Mouse (Mus musculus) frontal cortex, postnatal 36 days (tissue): ENCODE measurements around the gene Crabp2.
A peak's percentile ranks its signal among the peaks of the same experiment; 100 is the strongest.

Experiments
- DNase-seq, 2 experiments: peaks; one replicate each; pipeline ENCODE4 v3.0.0; 2022; ENCODE audit warnings: low spot score in 2 of 2

Crabp2 gene

GRCm38 (mm10) chr3:87958476-87958875 is 10.0 kb downstream of the Crabp2 start:
- no peak for DNase-seq

GRCm38 (mm10) chr3:87958967-87959366 is 10.5 kb downstream of the Crabp2 start:
- DNase-seq: no peak

- no peak for DNase-seq
Measured at GRCm38 (mm10) chr3:87959371-87959770, 10.9 kb downstream of the Crabp2 start.

DNA sequence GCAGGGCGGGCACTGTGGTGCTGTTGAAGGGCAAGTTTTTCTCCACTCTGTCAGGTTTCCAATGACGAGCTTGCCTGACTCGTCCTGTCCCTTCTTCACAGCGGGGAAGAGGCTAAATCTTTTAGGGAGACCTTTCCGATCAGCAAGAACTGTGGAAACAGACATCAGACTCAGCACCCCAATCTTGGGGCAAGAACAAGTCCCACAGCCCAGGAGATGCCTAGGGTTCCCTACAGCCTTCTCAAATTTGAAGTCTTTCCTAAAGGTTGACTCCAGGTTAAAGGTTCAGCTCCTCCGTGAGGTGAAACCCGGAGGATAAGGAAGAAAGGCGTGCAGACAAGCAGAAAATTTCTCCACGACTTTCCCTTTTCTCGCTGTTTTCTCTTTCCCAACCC is 11.7 kb downstream of the Crabp2 start:
- DNase-seq: no peak

DNA sequence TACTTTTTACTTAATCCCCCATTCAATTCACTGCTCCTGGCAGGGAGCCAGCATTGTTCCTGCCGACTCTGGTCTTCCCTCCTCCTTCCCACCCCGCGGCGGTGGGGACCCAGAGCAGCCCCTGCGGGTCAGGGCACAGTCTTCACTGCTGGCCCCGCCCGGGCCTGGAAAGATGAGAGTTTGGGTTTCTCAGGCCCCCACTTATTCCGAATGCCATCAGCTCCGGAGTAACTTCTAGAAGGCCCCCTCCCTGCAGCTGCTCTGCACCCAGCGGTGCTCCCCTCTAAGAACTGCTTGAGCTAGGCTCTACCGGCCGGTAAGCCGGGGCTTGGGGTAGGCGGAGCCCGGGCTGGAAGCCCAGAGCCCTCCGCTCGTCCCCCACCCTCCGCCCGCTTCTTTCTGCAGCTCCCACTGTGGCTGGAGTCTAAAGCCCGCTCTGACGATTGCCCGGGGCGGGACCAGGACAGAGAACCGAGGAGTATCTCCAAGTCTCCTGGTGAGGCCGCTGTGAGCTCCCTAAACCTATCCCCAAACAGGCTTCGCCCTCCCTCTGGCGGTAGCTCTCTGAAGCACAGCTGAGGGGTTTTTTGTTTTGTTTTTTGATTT is 12.2 kb downstream of the Crabp2 start:
- DNase-seq: peak; percentile 72 to 76

DNA sequence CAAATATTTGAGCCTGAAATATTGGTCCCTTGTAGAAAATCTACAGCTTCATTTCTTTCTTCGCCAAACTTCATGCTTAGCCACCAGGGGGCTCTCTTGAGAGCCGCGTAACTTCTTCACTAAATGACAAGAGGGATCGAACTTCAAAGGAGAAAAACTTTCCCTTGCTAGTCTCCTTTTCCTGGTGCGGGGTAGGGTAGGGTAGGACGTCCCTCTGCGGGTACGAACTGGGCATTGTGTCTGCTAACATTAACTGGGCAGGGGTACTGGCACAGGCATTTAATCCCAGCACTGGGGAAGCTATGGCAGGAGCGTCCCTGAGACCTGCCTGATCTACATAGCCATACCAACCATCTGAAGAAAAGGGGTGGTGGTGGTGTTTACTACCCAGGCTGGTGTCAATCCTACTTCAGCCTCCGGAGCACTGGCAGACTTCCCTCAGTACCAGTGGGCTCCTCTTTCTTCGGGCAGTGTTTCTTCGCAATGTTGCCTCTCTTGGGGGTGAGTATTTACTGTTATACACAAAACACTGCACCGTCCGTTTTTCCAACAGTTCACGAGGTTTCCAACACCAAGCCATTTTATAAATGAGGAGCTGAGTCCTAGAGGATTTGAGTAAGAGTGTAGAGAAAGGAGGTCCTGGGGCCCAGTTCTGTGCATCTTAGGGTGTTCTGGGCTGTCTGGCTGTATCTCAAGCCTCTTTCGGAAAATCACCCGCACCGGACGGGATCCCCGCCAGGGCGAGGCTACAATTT is 21.9 kb downstream of the Crabp2 start:
- DNase-seq: no peak

DNA sequence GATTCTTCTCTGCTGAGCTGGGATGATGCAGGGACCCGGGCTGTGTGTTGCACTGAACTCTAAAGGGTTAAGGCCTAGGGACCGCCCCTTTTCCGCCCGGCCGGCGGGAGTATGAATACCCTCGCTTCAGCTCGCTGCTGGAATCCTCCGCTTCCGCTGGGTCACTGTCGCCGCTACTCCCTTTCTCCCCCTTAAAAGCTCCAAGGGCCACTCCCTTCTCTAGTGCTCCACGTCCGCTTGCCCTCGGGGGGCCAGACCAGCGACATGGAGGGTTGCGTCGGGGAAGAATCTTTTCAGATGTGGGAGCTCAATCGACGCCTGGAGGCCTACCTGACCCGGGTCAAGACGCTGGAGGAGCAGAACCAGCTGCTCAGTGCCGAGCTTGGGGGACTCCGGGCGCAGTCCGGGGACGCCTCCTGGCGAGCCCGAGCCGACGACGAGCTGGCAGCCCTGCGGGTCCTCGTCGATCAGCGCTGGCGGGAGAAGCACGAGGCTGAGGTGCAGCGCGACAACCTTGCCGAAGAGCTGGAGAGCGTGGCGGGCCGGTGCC is 22.5 kb downstream of the Crabp2 start, which contains the start of gene Nes:
Gene Nes (plus strand): TSS at position 140 of the 550 bp plus-strand sequence.
- no peak for DNase-seq

DNA sequence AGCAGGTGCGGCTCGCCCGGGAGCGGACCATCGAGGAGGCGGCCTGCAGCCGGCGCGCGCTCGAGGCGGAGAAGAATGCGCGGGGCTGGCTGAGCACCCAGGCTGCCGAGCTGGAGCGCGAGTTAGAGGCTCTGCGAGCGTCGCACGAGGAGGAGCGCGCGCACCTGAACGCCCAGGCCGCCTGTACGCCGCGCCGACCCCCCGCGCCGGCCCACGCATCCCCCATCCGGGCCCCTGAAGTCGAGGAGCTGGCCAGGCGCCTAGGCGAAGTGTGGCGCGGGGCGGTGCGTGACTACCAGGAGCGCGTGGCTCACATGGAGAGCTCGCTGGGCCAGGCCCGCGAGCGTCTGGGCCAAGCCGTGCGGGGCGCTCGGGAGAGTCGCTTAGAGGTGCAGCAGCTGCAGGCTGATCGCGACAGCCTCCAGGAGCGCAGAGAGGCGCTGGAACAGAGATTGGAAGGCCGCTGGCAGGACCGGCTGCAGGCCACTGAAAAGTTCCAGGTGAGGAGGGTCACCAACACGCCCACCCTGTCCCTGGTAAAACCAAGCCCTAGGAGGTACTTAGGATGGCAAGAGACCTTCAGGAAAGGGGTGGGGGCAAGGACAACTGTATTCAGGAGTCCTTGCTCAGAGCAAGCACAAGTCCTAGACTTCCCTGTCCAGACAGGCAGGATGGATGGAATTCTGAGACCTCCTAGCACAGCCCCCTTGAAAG is 23.2 kb downstream of the Crabp2 start:
- no peak for DNase-seq

- DNase-seq: no peak
Measured at GRCm38 (mm10) chr3:87972203-87972664, 23.8 kb downstream of the Crabp2 start.

DNA sequence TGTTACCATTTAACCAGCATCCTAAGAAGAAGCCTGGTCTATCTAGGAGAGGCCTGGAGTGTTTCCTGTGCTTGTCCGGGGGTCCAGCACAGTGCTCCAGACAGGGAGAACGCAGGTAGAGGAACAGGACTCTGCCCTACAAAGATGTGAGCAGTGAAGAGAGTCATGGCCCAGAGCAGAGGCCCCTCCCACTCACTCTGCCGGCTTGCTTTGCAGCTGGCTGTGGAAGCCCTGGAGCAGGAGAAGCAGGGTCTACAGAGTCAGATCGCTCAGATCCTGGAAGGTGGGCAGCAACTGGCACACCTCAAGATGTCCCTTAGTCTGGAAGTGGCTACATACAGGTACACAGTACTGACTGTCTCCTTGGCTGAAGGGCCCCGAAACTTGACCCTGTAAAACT is 24.3 kb downstream of the Crabp2 start:
- no peak for DNase-seq

DNA sequence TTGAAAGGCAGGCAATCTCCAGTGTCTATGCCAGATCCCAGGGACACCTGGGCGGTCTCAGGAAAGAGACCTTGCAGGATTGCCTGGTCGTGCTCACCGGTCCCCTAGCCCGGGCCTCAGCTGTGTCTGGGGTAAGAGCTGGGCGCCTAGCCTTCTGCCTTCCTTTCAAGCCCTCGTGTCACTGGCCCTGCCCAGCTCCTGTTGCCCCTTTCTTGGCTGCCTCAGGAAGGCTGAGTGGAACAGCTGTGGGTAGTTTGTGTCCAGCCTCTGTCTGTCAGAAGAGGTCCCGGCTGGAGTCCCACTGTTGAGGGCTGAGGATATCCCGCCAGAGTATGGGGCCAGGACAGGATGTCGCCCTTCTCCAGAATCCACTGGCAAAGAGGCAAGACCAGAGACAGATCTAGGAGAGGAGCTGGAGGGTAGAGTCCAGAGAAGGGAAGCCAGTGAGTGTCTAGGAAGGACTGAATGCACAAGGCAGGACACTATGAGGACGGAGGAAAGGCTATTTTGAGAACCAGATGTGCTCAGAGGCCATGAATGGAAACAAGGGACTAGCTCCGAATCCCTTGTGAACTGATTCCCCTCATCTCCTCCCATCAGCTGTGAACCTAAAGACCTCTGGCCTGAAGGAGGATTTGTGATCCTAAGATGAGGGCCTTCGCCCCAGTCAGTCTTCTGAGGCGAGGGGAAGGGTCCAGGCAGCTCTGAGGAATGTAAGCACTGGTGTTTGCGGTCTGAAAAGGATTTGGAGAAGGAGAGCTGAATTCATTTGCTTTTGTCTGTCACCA is 25.3 kb downstream of the Crabp2 start:
- no peak for DNase-seq

DNA sequence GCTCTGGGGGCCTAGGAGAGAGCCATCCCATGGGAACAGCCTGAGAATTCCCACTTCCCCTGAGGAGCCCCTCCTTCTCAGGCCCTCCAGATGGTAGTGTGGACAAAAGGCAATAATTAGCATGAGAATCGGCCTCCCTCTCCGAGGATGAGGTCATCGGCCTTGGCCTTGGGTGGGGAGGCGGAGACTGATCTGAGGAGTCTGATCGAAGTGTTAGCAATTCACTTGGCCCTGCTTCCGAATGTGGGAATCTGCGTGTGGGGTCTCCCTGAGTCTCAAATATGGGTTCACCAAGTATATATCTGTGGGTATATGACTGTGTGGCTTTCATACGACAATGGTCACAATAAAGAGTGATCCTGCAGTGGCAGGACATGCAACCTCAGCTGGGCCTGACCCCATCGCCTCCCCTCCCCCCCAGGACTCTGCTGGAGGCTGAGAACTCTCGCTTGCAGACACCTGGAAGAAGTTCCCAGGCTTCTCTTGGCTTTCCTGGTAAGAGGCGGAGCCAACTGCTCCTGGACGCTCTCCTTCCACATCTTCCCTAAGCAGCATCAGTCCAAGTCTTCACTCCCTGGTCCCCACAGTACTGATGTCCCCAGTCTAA is 26.0 kb downstream of the Crabp2 start:
- no peak for DNase-seq

- DNase-seq: no peak
Measured at GRCm38 (mm10) chr3:87979493-87979892, 31.0 kb downstream of the Crabp2 start.

GRCm38 (mm10) chr3:87980085-87980484 is 31.6 kb downstream of the Crabp2 start:
- DNase-seq: no peak

DNA sequence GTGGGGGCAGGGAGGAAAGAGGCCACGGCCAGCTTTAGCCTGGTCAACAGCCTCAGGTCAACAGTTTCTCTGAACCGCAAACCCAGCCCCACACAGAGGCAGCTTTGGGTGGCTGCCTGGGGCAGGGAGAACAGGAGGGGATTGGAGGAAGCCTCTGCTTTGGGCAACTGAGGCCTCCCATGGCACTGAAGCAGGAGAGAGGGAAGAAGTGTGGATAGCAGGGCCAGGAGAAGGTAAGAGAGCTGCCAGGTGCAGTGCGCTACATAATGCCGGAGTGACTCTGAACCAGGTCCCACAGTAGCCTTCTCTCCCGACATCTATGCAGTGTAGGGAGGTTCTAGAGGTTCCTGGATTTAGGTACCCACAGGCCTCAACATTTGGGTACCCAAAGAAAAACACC is 32.3 kb downstream of the Crabp2 start:
- no peak for DNase-seq

DNA sequence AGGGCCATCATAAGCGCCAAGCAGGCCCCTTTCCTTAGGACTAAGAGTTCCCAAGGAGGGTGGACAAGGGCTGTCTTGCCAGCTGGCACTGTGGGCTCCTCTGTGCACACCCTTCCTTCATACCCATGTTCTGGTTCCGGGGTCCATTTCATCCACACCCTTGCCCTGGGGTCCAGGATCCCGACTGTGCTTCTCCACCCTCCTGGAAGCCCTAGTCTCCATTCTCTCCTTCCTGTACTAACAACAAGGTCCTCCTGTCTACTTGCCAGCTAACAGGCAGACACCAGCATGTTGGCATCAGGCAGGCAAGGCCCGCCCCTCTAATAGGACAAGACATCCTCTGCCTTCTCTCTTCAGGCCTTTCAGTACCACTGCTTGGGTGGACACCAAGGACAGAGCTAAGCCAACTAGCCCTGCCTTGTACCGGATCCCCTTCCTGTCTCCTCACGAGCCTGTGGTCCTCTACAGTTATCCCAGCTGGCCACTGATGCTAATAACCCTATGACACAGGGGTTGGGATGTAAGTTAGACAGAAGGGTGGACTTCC is 32.8 kb downstream of the Crabp2 start:
- DNase-seq: no peak

- no peak for DNase-seq
Measured at GRCm38 (mm10) chr3:87981894-87982835, 33.7 kb downstream of the Crabp2 start.

DNA sequence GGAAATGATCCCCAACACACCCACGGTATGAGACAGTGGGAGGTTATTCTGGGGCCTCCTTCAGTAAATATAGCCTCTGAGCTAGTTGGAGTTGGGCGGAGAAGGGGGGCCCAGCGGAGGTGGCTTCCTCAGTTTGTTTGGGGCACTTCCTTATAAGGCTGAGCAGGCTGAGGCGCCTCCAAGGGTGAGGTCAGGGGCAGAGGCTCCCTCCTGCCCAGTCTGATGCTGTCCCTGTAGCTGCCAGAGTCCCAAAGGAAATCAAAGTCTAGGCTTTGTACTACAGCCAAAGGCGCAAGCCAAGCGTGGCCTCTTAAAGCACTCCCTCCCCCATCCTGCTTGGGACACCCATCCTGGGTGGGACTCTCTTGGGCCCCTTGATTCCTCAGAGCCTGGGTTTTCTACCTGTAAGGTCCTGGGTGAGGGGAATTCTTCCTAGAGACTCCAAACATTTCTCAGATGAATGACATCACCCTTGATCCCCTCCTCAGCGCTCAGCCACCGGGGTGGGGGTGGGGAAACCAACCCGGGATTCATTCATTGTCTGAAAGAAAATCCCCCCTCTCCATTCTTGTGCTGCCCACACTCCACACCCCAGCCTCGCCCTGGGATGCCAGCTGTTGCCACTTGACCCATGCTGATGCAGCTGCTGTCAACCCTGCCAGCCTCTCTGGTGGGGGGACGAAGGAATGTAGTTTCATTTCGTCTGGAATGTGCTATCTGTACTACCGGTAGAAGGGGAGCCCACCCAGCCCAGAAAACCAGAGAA is 34.6 kb downstream of the Crabp2 start:
- no peak for DNase-seq

DNA sequence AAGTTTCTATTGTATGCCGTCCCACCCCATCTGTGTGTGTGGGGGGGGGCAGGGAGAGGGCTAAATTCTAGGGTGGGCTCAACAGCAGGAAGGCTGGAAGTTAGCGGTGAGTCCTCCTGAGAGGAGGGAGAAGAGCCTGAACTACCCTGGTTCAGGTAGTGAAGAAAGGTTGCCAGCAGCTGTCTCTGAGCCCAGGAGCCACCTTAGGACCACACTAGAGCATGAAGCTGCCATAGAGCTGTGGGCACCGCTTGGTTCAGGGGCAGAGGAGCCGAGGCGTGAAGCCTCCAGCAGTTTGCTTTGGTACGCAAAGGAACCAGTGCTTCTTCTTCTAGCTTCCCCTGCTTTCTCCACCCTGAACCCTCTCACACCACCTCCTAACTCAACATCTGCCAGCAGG is 35.2 kb downstream of the Crabp2 start:
- DNase-seq: no peak
